Mouse (Mus musculus) embryo, embryonic 11.5 days (tissue): ENCODE data around the gene Galnt10.

Source experiments
- DNase-seq: peaks from one replicate; pipeline ENCODE4 v3.0.0-alpha.2; 2012; ENCODE audit warnings: low read depth, low spot score

The Galnt10 gene

GRCm38 (mm10) chr11:57643691-57644090 is 1.6 kb upstream of the Galnt10 start:
- DNase-seq = no peak

GRCm38 (mm10) chr11:57644245-57645017 is 811 bp upstream of the Galnt10 start:
- peak; percentile 23 for DNase-seq

GRCm38 (mm10) chr11:57645847-57646246 is 605 bp downstream of the Galnt10 start:
- no peak for DNase-seq

- no peak for DNase-seq
These were observed 1.2 kb downstream of the Galnt10 start for GRCm38 (mm10) chr11:57646416-57646815.

GRCm38 (mm10) chr11:57646940-57647339 is 1.7 kb downstream of the Galnt10 start:
- no peak for DNase-seq

- no peak for DNase-seq
These were observed 2.2 kb downstream of the Galnt10 start for GRCm38 (mm10) chr11:57647446-57647845.

GRCm38 (mm10) chr11:57648196-57648800 is 3.1 kb downstream of the Galnt10 start:
- DNase-seq = no peak

GRCm38 (mm10) chr11:57649269-57649668 is 4.0 kb downstream of the Galnt10 start:
- DNase-seq = no peak

GRCm38 (mm10) chr11:57649671-57650070 is 4.4 kb downstream of the Galnt10 start:
- no peak for DNase-seq

- DNase-seq = no peak
These were observed 5.6 kb downstream of the Galnt10 start for GRCm38 (mm10) chr11:57650867-57651266.

GRCm38 (mm10) chr11:57651281-57651810 is 6.1 kb downstream of the Galnt10 start:
- DNase-seq = no peak

- no peak for DNase-seq
These were observed 7.1 kb downstream of the Galnt10 start for GRCm38 (mm10) chr11:57652206-57652922.

- no peak for DNase-seq
These were observed 7.8 kb downstream of the Galnt10 start for GRCm38 (mm10) chr11:57652923-57653660.

- no peak for DNase-seq
These were observed 8.6 kb downstream of the Galnt10 start for GRCm38 (mm10) chr11:57653796-57654195.

GRCm38 (mm10) chr11:57654386-57654785 is 9.1 kb downstream of the Galnt10 start:
- DNase-seq = no peak

GRCm38 (mm10) chr11:57654977-57655397 is 9.7 kb downstream of the Galnt10 start:
- no peak for DNase-seq

- no peak for DNase-seq
These were observed 10.6 kb downstream of the Galnt10 start for GRCm38 (mm10) chr11:57655669-57656325.

GRCm38 (mm10) chr11:57656602-57657275 is 11.5 kb downstream of the Galnt10 start:
- no peak for DNase-seq

- no peak for DNase-seq
These were observed 12.3 kb downstream of the Galnt10 start for GRCm38 (mm10) chr11:57657370-57658072.

- no peak for DNase-seq
These were observed 13.0 kb downstream of the Galnt10 start for GRCm38 (mm10) chr11:57658214-57658613.
